Mouse (Mus musculus) kidney, adult 18-20 months (tissue): ENCODE data around the gene Pcnx2.

ENCODE experiments used
- DNase-seq: peaks from one replicate; pipeline ENCODE4 v3.0.0; 2021

The Pcnx2 gene

DNA sequence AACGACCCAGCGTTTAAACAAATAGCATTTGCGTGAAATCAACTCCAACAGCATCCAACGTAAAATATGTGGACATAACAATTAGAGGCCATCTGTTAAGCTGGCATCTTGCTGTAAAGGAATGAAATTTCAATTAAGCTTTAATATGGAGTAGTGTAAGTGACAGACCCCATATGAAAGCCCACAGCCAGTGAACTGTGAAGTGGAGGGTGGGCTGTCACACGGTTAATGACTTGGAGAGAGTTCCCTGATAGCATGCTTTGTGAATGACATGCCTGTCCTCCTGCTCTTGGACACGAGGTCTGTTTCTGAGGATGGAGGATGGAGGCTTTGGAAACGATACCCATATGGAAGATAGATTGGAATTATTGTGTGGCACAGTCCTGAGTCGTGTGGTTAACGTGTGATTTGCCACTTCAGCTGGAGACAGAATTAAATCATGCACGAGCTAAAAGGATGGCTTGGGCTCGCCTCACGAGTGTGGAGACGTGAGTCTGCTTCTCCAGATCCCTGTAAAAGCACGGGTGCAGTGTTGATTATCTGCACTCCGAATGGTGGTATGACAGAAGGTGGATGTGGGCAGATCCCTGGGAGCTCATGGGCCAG, 195.1 kb downstream of the Pcnx2 start:
- no peak for DNase-seq
